Mouse (Mus musculus) hematopoietic stem cell, adult 5-6 weeks (primary cell): ENCODE measurements around the gene Msn. TPM values are rescaled to one million over a fixed set of nuclear protein-coding genes. Genes with fewer than 3 reads are reported as not detected.

Experiments
- total RNA-seq: library from RNA; stranded (forward); fragments of 172-1452, 232-1000 nt; gene quantifications from 2 replicates; pipeline ENCODE4 v1.2.3, GENCODE M21; 2017

Msn gene
- total RNA-seq, 1 experiment from 2014 or later: 155 TPM

Other genes with a start within 250 kb of the Msn start
- 33.5 and 39.9 TPM in 2 replicates for gene Las1l, start 139.1 kb upstream of the Msn start, total RNA-seq
- not detected in 2 replicates for gene Vsig4, start 197.4 kb downstream of the Msn start, total RNA-seq